Mouse (Mus musculus): ENCODE measurements around the gene Skint7. TPM values are rescaled to one million over a fixed set of nuclear protein-coding genes. Genes with fewer than 3 reads are reported as not detected.
"Not testable (repeated sequence)": the region's sequence is repeated elsewhere in the genome, so short reads cannot be mapped to it uniquely, and the experiment has no call there.

The Skint7 gene
- polyA plus RNA-seq (2011; ENCODE audit: insufficient read depth, insufficient read length, low replicate concordance, missing spikeins) = not detected in 2 replicates

DNA sequence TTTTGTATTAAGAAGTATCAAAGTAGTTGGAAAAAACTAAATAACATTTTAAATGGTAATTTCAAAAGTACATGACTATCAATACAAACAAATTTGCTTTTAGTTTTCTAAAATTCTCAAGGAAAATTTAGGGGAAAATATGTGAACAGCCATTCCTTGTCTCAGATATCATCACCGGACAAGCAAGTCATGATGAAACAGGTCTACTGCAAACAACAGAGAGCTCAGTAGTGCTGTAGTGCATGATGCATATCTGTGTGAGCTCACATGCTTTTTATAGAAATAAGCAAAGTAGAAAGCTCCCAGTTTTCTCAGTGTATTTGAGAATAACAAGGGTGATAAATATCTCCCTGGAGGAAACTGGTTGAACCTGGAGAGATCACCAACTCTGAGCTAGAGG, at the start of gene Skint7:
Gene Skint7, plus strand, starts transcription at position 301 of the 400 bp plus-strand sequence.
- TF ChIP-seq CTCF (IDR thresholded peaks at IDR 0.05; ENCODE audit: control insufficient read depth, insufficient read depth, low read length) = no peak
- TF ChIP-seq POLR2A (IDR thresholded peaks at IDR 0.05; ENCODE audit: borderline replicate concordance, control insufficient read depth, low read depth, low read length) = no peak
- 83% methylated on average over 1 of the region's 1 CpGs for WGBS

GRCm38 (mm10) chr4:111961309-111961708, 11.4 kb upstream of the Skint7 start:
- Histone ChIP-seq H3K27ac (ENCODE audit: control insufficient read depth, insufficient read depth, low read depth, low read length, poor library complexity) (no peak overlapping the region), H3K4me3 (replicated peaks; ENCODE audit: control insufficient read depth, low read depth, low read length) (no peak overlapping the region), H3K4me1 (ENCODE audit: control insufficient read depth, insufficient read depth, low read length) (no peaks in the 10 kb centered on the region)
- 16% methylated on average over 1 of the region's 1 CpGs for WGBS
- TF ChIP-seq POLR2A (IDR thresholded peaks at IDR 0.05; ENCODE audit: borderline replicate concordance, control insufficient read depth, low read depth, low read length) = no peak
- no peak for TF ChIP-seq CTCF (IDR thresholded peaks at IDR 0.05; ENCODE audit: control insufficient read depth, insufficient read depth, low read length)

More for the DNA sequence above, at the start of gene Skint7:
- Histone ChIP-seq H3K27ac (ENCODE audit: control insufficient read depth, insufficient read depth, low read depth, low read length, poor library complexity) (no peak within 1 kb of the TSS), H3K4me1 (ENCODE audit: control insufficient read depth, insufficient read depth, low read length) (no peaks in the 10 kb centered on the region), H3K4me3 (replicated peaks; ENCODE audit: control insufficient read depth, low read depth, low read length) (no peak within 1 kb of the TSS)

DNA sequence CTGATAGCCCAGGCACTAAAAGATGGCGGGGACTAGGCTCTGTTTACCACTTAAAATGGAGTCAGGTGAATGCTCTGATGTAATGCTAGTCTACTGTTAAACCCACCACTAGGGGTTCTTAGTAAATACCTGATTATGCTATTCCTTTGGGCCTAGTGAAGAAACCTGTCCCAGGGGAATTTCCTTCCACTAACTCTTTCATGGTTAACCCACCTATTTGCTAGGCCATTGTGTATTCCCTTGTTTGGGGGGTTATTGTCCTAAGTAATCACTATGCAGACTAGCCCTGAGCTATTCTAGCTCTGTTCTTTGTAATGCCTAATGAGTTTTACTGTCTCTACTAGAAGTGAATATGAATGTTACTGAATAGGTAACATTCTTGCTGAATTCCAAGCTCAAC, 9.5 kb upstream of the Skint7 start:
- 62% methylated on average over 1 of the region's 1 CpGs for WGBS
- not testable (repeated sequence) for H3K4me3 ChIP-seq (replicated peaks; ENCODE audit: control insufficient read depth, low read depth, low read length); H3K27ac ChIP-seq (ENCODE audit: control insufficient read depth, insufficient read depth, low read depth, low read length, poor library complexity); H3K4me1 ChIP-seq (ENCODE audit: control insufficient read depth, insufficient read depth, low read length)

GRCm38 (mm10) chr4:111963669-111964068, 9.1 kb upstream of the Skint7 start:
- TF ChIP-seq POLR2A (IDR thresholded peaks at IDR 0.05; ENCODE audit: borderline replicate concordance, control insufficient read depth, low read depth, low read length) (no peak), CTCF (IDR thresholded peaks at IDR 0.05; ENCODE audit: control insufficient read depth, insufficient read depth, low read length) (no peak)
- Histone ChIP-seq H3K4me3 (replicated peaks; ENCODE audit: control insufficient read depth, low read depth, low read length) (no peak overlapping the region), H3K27ac (ENCODE audit: control insufficient read depth, insufficient read depth, low read depth, low read length, poor library complexity) (no peak overlapping the region), H3K4me1 (ENCODE audit: control insufficient read depth, insufficient read depth, low read length) (no peaks in the 10 kb centered on the region)
- WGBS = 73% methylated on average over 3 of the region's 3 CpGs

DNA sequence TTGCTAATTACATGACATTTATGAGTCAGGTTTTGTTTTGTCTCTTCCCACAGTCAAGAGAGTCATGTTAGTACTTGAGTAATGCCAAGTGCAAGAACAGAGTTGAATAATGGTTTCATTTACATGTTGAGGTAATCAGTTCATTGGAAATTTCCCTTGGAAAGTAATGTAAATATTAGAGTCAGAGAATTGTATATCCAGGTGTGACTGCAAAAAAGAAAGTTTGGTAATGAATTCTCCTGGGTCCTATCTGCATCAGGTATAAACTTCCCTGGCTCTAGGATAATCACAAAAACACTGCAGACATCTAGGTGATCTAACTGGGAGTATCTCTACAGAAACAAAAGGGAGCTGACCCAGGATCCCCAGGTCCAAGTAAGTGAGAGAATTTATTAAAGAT, 33.2 kb downstream of the Skint7 start, which contains the start of gene Skint1:
Gene Skint1, plus strand, starts transcription at position 301 of the 400 bp plus-strand sequence.
- no peak for TF ChIP-seq CTCF (IDR thresholded peaks at IDR 0.05; ENCODE audit: control insufficient read depth, insufficient read depth, low read length)
- no peak for TF ChIP-seq POLR2A (IDR thresholded peaks at IDR 0.05; ENCODE audit: borderline replicate concordance, control insufficient read depth, low read depth, low read length)
- Histone ChIP-seq H3K4me3 (replicated peaks; ENCODE audit: control insufficient read depth, low read depth, low read length) (no peak within 1 kb of the TSS), H3K27ac (ENCODE audit: control insufficient read depth, insufficient read depth, low read depth, low read length, poor library complexity) (no peak within 1 kb of the TSS), H3K4me1 (ENCODE audit: control insufficient read depth, insufficient read depth, low read length) (no peaks in the 10 kb centered on the region)

Other genes starting within 250 kb of the Skint7 start
- gene Slc5a9, start 70.0 kb upstream of the Skint7 start, polyA plus RNA-seq (2011; ENCODE audit: insufficient read depth, insufficient read length, low replicate concordance, missing spikeins) = not detected in 2 replicates
- gene Skint8, start 53.5 kb upstream of the Skint7 start, polyA plus RNA-seq (2011; ENCODE audit: insufficient read depth, insufficient read length, low replicate concordance, missing spikeins) = not detected in 2 replicates
- gene Skint1, start 33.3 kb downstream of the Skint7 start, polyA plus RNA-seq (2011; ENCODE audit: insufficient read depth, insufficient read length, low replicate concordance, missing spikeins) = 1.4 TPM in 1 of 2 replicates, not detected in the other
- 0.36 TPM in 1 of 2 replicates, not detected in the other for gene Skint4, start 99.1 kb downstream of the Skint7 start, polyA plus RNA-seq (2011; ENCODE audit: insufficient read depth, insufficient read length, low replicate concordance, missing spikeins)